Mouse (Mus musculus): ENCODE data around the gene Speer2. TPM values are rescaled to one million over a fixed set of nuclear protein-coding genes. Genes with fewer than 3 reads are reported as not detected.

The Speer2 gene
- total RNA-seq (2021) = not detected

GRCm38 (mm10) chr16:69863644-69864043 lies at the start of gene Speer2:
Speer2 (minus strand) TSS chr16:69863744.
- no peak for DNase-seq

GRCm38 (mm10) chr16:69904303-69904702 lies 40.8 kb upstream of the Speer2 start:
- DNase-seq = no peak

GRCm38 (mm10) chr16:69880712-69881111 lies 17.2 kb upstream of the Speer2 start:
- DNase-seq = no peak

DNA sequence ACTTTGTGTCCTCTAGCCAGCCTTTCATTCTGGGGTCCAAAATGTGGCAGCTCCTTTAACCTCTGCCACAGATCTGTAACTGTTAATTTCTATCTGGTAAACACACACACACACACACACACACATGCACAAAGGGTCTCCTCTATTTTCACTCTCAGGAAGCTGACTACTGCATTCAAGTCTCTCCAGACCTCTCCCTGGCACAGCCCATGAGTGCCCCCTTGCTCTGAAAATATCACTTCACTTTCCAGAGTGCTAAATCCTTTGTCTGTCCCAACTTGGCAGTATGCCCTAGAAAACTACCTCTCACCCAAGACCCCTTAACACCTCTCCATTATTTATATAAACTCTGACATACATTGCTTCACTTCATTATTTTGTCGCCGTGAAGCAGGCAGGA lies 26.9 kb downstream of the Speer2 start:
- DNase-seq = no peak

- DNase-seq = no peak
Measured at GRCm38 (mm10) chr16:69813652-69814051, 49.9 kb downstream of the Speer2 start.

Data from layer of hippocampus, postnatal 36 days (tissue).